Mouse (Mus musculus): ENCODE measurements around the gene Rnf150.

- TF ChIP-seq POLR2AphosphoS2 (IDR thresholded peaks at IDR 0.05; ENCODE audit: low read depth, low read length) (no peak), CTCF (conservative IDR thresholded peaks at IDR 0.05 in 1 of 2, IDR thresholded peaks at IDR 0.05 in 1 of 2; ENCODE audit: low read depth in 2 of 2, low read length in 2 of 2) (no peak), MYC (IDR thresholded peaks at IDR 0.05; ENCODE audit: low read depth, low read length) (no peak), POLR2A (IDR thresholded peaks at IDR 0.05; ENCODE audit: low read depth, low read length) (no peak), HCFC1 (IDR thresholded peaks at IDR 0.05; ENCODE audit: low read depth, low read length) (no peak), EP300 (IDR thresholded peaks at IDR 0.05; ENCODE audit: low read length) (no peak), TBP (conservative IDR thresholded peaks at IDR 0.05; ENCODE audit: low read depth, low read length) (no peak)
Observed at GRCm38 (mm10) chr8:82917540-82918316, 54.6 kb downstream of the Rnf150 start.

All from CH12.LX (cell line).